Mouse (Mus musculus): ENCODE results near the gene Ctsk.

Ctsk gene

GRCm38 (mm10) chr3:95499024-95499423, at the start of gene Ctsk:
Ctsk (plus strand) TSS chr3:95499256.
- in situ Hi-C loops (cut with MseI, MboI), result no loop called here

GRCm38 (mm10) chr3:95450408-95450807, 48.6 kb upstream of the Ctsk start:
- in situ Hi-C loops (cut with MseI, MboI), result no loop called here

DNA sequence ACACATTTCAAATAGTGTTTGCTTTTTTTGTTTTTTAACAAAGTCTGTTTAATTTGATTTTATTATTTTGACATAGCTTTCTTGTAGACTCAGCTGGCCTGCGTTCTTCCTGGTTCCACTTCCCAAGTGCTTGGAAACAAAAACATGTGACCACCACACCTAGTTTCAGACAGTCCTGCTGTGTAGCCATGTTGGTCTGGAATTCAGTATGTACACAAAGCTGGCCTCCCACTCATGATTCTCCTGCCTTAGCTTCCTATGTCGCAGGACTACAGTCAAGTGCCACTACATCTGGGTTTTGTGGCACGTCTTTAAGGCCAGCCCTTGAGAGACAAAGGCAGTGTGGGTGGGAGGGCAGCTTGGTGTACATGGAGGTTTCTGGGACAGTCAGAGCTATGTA, 48.1 kb upstream of the Ctsk start:
- in situ Hi-C loops (cut with MseI, MboI), result no loop called here

GRCm38 (mm10) chr3:95456367-95456766, 42.7 kb upstream of the Ctsk start:
- in situ Hi-C loops (cut with MseI, MboI), result no loop called here

DNA sequence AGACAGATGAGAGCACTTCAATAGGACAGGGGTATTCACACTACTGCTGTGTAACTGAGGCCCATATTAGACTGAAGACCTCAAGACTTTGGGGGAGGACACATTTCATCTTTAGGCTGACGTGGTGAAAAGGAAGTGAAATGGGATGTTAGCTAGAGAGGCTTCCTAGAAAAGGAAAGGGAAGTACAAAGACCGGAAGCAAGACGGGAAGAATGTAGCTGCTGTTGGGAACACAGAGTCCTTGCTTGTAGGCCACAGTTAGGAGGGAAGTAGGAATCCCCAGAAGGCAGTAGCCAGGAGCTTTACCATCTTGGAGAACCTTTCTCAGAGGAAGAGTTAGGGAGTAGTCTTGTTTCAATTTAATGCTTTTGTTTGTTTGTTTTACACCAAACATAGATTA, 41.3 kb upstream of the Ctsk start:
- in situ Hi-C loops (cut with MseI, MboI), result no loop called here

DNA sequence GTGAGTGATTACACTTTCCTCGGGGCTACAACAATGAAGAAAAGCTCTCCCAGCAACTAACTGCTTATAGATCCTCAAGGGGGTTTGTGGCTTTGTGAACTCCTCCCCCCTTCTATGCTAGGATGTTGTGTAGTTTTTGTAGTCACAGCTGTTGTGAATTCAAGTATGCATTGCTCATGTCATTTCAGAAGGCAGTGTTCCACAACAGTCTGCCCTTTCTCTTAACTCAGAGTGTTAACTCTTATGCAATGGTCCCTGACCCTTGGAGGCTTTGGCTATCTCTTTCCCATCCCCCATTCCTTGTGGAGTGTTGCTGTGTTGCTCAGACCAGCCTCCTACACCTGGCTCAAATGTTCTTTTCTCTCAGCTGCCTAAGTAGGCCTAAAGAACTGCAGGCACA, 39.7 kb upstream of the Ctsk start:
- in situ Hi-C loops (cut with MseI, MboI), result no loop called here

DNA sequence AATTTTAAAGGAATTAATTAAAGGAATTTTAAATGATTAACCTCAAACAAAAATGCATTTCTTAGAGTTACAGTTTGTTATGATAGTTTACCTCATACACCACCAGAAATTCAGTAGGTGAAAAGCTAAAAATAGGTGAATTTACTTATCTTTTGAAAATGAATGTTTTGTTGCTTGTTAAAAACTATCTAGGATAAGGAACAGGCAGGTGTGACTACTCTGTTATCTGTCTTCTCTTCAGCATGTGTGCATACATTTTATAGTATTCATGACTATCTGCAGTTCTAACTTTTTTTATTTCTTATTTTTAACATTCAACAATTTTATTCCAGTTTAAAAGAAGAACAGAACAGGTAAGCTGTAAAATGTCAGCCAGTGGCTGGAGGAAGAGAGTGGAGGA, 35.2 kb upstream of the Ctsk start:
- in situ Hi-C loops (cut with MseI, MboI), result no loop called here

- in situ Hi-C loops (cut with MseI, MboI), result no loop called here
Observed at GRCm38 (mm10) chr3:95478966-95479365, 20.1 kb upstream of the Ctsk start.

DNA sequence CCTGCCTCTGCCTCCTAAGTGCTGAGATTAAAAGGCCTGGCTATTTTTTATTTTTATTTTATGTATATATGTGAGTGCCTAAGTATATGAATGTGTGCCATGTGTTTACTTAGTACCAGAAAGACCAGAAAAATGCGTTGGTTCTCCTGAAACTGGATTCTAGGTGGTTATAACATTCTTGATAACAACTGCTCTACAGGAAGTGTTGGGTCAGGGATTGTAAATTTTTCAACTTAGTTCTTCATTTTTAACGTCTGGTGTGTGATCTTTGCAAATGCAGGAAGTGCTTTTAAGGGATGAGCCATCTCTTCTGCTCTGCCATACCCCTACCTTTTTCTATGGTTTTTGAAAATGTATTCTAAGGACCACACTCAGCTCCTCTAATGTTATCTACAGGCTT, 12.6 kb upstream of the Ctsk start:
- in situ Hi-C loops (cut with MseI, MboI), result no loop called here

- in situ Hi-C loops (cut with MseI, MboI), result no loop called here
Observed at GRCm38 (mm10) chr3:95488679-95489078, 10.4 kb upstream of the Ctsk start.

- in situ Hi-C loops (cut with MseI, MboI), result no loop called here
Observed at GRCm38 (mm10) chr3:95490238-95490637, 8.8 kb upstream of the Ctsk start.

DNA sequence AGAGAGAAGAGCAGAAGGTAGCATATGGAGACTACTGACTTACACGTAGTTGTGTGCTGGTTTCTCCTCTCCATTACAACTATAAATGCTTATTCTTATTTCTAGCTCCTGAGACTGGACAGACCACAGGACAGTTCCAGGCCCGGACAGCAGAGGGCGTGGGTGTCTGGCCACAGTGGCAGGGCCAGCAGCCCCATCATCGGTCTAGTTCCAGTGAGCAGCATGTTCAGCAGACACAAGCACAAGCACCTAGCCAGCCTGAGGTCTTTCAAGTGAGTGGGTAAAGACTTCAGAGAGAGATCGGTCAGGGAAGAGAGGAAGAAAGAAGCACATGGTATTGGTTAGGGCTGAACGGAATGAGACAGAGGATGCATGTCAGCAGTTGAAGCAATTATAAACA, 4.7 kb upstream of the Ctsk start:
- in situ Hi-C loops (cut with MseI, MboI), result no loop called here

DNA sequence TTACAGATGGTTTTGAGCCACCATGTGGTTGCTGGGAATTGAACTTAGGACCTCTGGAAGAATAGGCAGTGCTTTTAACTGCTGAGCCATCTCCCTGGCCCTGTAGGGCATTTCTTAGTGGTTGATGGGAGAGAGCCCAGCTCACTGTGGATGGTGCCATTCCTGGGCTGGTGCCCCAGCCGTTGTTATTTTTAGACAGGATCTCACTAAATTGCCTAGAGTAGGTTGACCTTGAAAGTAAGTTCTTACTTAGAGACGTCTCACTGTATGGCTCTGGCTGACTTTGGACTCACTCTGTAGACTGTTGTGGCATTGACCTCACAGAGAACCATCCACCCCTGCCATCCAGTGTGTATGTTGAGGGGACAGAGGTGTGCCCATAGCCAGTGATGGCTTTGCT, 827 bp upstream of the Ctsk start:
- in situ Hi-C loops (cut with MseI, MboI), result no loop called here

- in situ Hi-C loops (cut with MseI, MboI), result no loop called here
Observed at GRCm38 (mm10) chr3:95499496-95500140, 562 bp downstream of the Ctsk start.

DNA sequence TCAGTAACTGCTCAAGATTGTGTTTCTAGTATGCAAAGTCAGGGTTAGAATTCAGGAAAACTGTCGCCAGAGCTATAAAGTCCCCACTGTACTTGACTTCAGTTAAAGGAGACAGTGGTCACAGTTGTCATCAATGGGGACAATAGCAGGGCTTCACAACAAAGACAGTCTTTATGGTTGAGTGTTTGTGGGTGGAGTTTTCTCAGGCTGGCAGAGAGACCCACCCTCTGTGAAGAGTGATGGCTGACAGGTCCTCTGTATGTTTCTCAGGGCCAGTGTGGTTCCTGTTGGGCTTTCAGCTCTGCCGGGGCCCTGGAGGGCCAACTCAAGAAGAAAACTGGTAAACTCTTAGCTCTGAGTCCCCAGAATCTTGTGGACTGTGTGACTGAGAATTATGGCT, 3.3 kb downstream of the Ctsk start:
- in situ Hi-C loops (cut with MseI, MboI), result no loop called here

DNA sequence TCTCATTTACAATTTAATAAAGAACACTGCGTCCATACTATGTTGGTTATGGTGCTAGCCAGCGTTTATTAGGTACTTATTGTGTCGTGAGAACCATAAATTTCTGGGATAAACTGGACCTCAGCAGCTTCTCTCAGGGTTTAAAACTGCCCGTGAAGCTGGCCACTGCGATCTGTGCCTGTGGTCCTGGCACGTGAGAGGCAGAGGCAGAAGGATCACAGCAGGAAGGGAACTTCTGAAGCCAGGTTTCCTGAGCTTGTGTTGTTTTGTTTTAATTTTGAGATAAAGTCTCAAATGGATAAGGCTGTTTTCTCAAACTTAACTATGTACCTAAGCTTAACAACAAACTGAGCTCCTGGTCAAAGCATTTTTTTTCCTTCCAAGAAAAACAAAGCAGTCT, 10.3 kb downstream of the Ctsk start:
- in situ Hi-C loops (cut with MseI, MboI), result no loop called here

- in situ Hi-C loops (cut with MseI, MboI), result no loop called here
Observed at GRCm38 (mm10) chr3:95511611-95512180, 12.6 kb downstream of the Ctsk start.

- in situ Hi-C loops (cut with MseI, MboI), result no loop called here
Observed at GRCm38 (mm10) chr3:95516614-95517041, 17.6 kb downstream of the Ctsk start.

GRCm38 (mm10) chr3:95517493-95517898, 18.4 kb downstream of the Ctsk start:
- in situ Hi-C loops (cut with MseI, MboI), result no loop called here

DNA sequence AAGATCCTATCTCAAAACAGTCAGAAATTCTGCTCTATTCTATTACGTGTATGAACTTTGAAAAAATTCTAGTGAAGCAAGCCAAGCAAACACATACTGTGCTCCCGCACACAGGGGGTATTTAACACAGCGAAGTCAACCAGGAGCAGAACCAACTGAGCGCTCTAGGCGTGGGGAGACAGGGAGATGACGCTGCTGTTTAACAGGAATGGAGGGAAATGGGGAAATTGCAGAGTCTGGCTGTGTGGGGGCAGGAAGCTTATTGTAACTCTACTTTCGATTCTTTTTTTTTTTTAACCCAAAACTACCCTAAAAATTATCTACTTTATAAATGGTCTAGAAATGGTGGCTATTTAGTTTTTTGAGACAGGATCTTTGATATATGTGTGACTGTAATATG, 19.8 kb downstream of the Ctsk start:
- in situ Hi-C loops (cut with MseI, MboI), result no loop called here

DNA sequence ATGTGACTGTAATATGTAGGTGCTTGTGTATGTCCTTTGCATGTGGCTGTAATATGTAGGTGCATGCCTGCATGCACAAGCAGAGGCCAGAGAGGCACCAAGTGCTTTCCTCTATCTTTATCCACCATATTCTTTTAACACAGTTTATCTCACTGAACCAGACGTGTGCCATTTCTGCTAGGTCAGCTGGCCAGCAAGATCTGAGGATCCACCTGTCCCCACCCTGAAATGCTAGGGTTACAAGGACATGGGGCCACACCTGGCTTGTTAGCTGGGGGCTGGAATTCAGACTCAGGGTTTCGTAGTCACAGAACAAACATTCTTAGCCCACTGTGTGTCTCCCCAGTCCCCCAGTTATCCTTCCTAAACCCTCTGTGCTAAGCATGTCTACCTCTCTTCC, 20.3 kb downstream of the Ctsk start:
- in situ Hi-C loops (cut with MseI, MboI), result no loop called here

GRCm38 (mm10) chr3:95520100-95520499, 21.0 kb downstream of the Ctsk start:
- in situ Hi-C loops (cut with MseI, MboI), result no loop called here

- in situ Hi-C loops (cut with MseI, MboI), result no loop called here
Observed at GRCm38 (mm10) chr3:95521168-95521567, 22.1 kb downstream of the Ctsk start.

DNA sequence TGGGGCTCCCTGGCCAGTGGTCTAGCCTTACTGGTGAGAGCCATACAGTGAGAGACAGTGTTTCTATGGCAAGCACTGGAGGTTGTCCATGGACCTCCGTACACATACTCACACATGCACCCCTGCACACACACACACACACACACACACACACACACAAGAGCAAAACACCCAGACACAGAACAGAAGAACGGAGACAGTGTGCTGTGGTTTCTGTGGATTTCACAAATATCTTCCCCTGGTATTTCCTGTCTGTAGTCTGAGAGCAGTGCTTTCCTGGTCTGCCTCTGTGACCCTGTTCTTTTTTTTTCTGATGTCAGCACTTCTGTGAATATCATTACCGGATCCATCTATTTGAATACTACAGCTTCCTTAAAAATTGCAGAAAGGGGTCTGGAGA, 24.6 kb downstream of the Ctsk start:
- in situ Hi-C loops (cut with MseI, MboI), result no loop called here
